Mouse (Mus musculus): ENCODE measurements around the gene Ipo11. TPM values are rescaled to one million over a fixed set of nuclear protein-coding genes. Genes with fewer than 3 reads are reported as not detected.

Gene Ipo11
- polyA plus RNA-seq, 1 experiment from 2014 or later = 41.1 TPM

- WGBS = 53% methylated on average over 3 of the region's 3 CpGs
- Histone ChIP-seq H3K9me3 (replicated peaks; ENCODE audit: control insufficient read depth, low read length, poor library complexity, severe bottlenecking) (no peaks in the 10 kb centered on the region), H3K9ac (ENCODE audit: low read depth, low read length) (no peak overlapping the region), H3K27ac (ENCODE audit: low read length) (no peak overlapping the region), H3K4me3 (ENCODE audit: low read depth, low read length) (no peak overlapping the region), H3K4me1 (ENCODE audit: control insufficient read depth, insufficient read depth, low read length) (no peaks in the 10 kb centered on the region), H3K27me3 (ENCODE audit: control insufficient read depth, insufficient read depth, low read depth, low read length) (no peaks in the 10 kb centered on the region), H3K4me2 (ENCODE audit: low read length) (no peak overlapping the region), H3K36me3 (ENCODE audit: control insufficient read depth, insufficient read depth, low read length) (0 out of 2 replicates have a peak, but pooled peaks cover 3% of the 10 kb centered on the region)
- no peak for ATAC-seq
These were observed 138.7 kb downstream of the Ipo11 start for GRCm38 (mm10) chr13:106798026-106798425.

- H3K4me1 ChIP-seq (ENCODE audit: control insufficient read depth, insufficient read depth, low read length) = no peaks in the 10 kb centered on the region
- H3K27ac ChIP-seq (ENCODE audit: low read length) = no peak overlapping the region
- 76% methylated on average over 7 of the region's 7 CpGs for WGBS
- no peak overlapping the region for H3K9ac ChIP-seq (ENCODE audit: low read depth, low read length)
- H3K4me3 ChIP-seq (ENCODE audit: low read depth, low read length) = no peak overlapping the region
- H3K27me3 ChIP-seq (ENCODE audit: control insufficient read depth, insufficient read depth, low read depth, low read length) = no peaks in the 10 kb centered on the region
- ATAC-seq = no peak
- no peak overlapping the region for H3K4me2 ChIP-seq (ENCODE audit: low read length)
- no peaks in the 10 kb centered on the region for H3K9me3 ChIP-seq (replicated peaks; ENCODE audit: control insufficient read depth, low read length, poor library complexity, severe bottlenecking)
- peaks cover 7% of the 10 kb centered on the region; the same call in 1 of the 2 replicates for H3K36me3 ChIP-seq (ENCODE audit: control insufficient read depth, insufficient read depth, low read length)
These were observed 147.9 kb downstream of the Ipo11 start for GRCm38 (mm10) chr13:106788817-106789216.

DNA sequence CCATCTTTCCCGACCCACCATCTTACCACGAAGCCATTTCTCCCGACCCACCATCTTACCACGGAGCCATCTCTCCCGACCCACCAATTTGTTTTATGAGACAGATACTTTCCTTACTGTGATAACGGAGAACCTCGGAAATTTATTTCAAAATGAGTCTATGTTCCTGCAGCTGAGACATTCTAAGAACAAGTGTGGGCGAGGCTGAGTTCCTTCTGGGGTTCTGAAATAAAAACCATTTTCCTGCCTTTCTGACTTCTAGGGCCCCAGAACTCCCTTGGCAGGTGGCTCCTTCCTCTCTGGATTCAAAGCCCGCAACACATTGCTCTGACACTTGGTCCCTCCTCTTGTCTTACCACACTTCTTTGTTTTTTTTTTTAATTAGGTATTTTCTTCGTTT lies 168.0 kb downstream of the Ipo11 start:
- Histone ChIP-seq H3K9ac (ENCODE audit: low read depth, low read length) (no peak overlapping the region), H3K9me3 (replicated peaks; ENCODE audit: control insufficient read depth, low read length, poor library complexity, severe bottlenecking) (no peaks in the 10 kb centered on the region), H3K36me3 (ENCODE audit: control insufficient read depth, insufficient read depth, low read length) (no peaks in the 10 kb centered on the region), H3K4me3 (ENCODE audit: low read depth, low read length) (no peak overlapping the region), H3K27me3 (ENCODE audit: control insufficient read depth, insufficient read depth, low read depth, low read length) (no peaks in the 10 kb centered on the region), H3K4me2 (ENCODE audit: low read length) (no peak overlapping the region), H3K27ac (ENCODE audit: low read length) (no peak overlapping the region), H3K4me1 (ENCODE audit: control insufficient read depth, insufficient read depth, low read length) (no peaks in the 10 kb centered on the region)
- WGBS = 95% methylated on average over 10 of the region's 10 CpGs
- no peak for ATAC-seq

DNA sequence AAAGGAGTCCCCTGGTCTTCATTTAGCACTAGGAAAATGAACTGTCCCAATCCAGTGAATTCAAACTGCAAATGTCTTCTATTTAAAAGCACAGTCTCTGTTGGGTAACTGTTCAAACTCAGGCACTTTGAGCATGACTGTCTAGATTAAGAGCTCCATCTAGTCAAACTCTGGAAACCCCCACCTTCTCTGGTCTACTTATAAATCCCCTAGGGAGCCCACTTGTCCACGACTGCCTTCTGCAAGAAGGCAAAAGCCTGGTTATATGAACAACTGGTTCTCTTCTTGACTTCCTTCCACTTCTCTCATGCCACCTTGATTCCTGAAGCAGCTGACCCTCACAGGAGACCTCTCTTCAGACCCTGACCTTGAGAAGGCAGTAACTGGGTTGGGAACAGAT lies 174.1 kb downstream of the Ipo11 start:
- Histone ChIP-seq H3K27me3 (ENCODE audit: control insufficient read depth, insufficient read depth, low read depth, low read length) (no peaks in the 10 kb centered on the region), H3K4me3 (ENCODE audit: low read depth, low read length) (no peak overlapping the region), H3K9me3 (replicated peaks; ENCODE audit: control insufficient read depth, low read length, poor library complexity, severe bottlenecking) (no peaks in the 10 kb centered on the region), H3K4me1 (ENCODE audit: control insufficient read depth, insufficient read depth, low read length) (no peaks in the 10 kb centered on the region), H3K27ac (ENCODE audit: low read length) (no peak overlapping the region), H3K9ac (ENCODE audit: low read depth, low read length) (no peak overlapping the region), H3K4me2 (ENCODE audit: low read length) (no peak overlapping the region), H3K36me3 (ENCODE audit: control insufficient read depth, insufficient read depth, low read length) (no peaks in the 10 kb centered on the region)
- WGBS = 48% methylated on average over 1 of the region's 1 CpGs
- no peak for ATAC-seq

- H3K27me3 ChIP-seq (ENCODE audit: control insufficient read depth, insufficient read depth, low read depth, low read length) = no peaks in the 10 kb centered on the region
- no peak overlapping the region for H3K27ac ChIP-seq (ENCODE audit: low read length)
- H3K4me1 ChIP-seq (ENCODE audit: control insufficient read depth, insufficient read depth, low read length) = no peaks in the 10 kb centered on the region
- H3K36me3 ChIP-seq (ENCODE audit: control insufficient read depth, insufficient read depth, low read length) = no peaks in the 10 kb centered on the region
- H3K9ac ChIP-seq (ENCODE audit: low read depth, low read length) = no peak overlapping the region
- whole genome bisulfite sequencing = 100% methylated on average over 1 of the region's 1 CpGs
- H3K4me3 ChIP-seq (ENCODE audit: low read depth, low read length) = no peak overlapping the region
- H3K4me2 ChIP-seq (ENCODE audit: low read length) = no peak overlapping the region
- no peak for ATAC-seq
- H3K9me3 ChIP-seq (replicated peaks; ENCODE audit: control insufficient read depth, low read length, poor library complexity, severe bottlenecking) = no peaks in the 10 kb centered on the region
These were observed 175.1 kb downstream of the Ipo11 start for GRCm38 (mm10) chr13:106761661-106762060.

- H3K27me3 ChIP-seq (ENCODE audit: control insufficient read depth, insufficient read depth, low read depth, low read length) = no peaks in the 10 kb centered on the region
- 88% methylated on average over 14 of the region's 14 CpGs for WGBS
- ATAC-seq = no peak
- H3K4me2 ChIP-seq (ENCODE audit: low read length) = no peak overlapping the region
- no peaks in the 10 kb centered on the region for H3K36me3 ChIP-seq (ENCODE audit: control insufficient read depth, insufficient read depth, low read length)
- H3K9ac ChIP-seq (ENCODE audit: low read depth, low read length) = no peak overlapping the region
- no peaks in the 10 kb centered on the region for H3K4me1 ChIP-seq (ENCODE audit: control insufficient read depth, insufficient read depth, low read length)
- H3K4me3 ChIP-seq (ENCODE audit: low read depth, low read length) = no peak overlapping the region
- no peaks in the 10 kb centered on the region for H3K9me3 ChIP-seq (replicated peaks; ENCODE audit: control insufficient read depth, low read length, poor library complexity, severe bottlenecking)
- no peak overlapping the region for H3K27ac ChIP-seq (ENCODE audit: low read length)
These were observed 176.4 kb downstream of the Ipo11 start for GRCm38 (mm10) chr13:106760232-106760875.

- Histone ChIP-seq H3K4me2 (ENCODE audit: low read length) (no peak overlapping the region), H3K9ac (ENCODE audit: low read depth, low read length) (no peak overlapping the region), H3K36me3 (ENCODE audit: control insufficient read depth, insufficient read depth, low read length) (no peaks in the 10 kb centered on the region), H3K4me3 (ENCODE audit: low read depth, low read length) (no peak overlapping the region), H3K27me3 (ENCODE audit: control insufficient read depth, insufficient read depth, low read depth, low read length) (no peaks in the 10 kb centered on the region), H3K4me1 (ENCODE audit: control insufficient read depth, insufficient read depth, low read length) (no peaks in the 10 kb centered on the region), H3K9me3 (replicated peaks; ENCODE audit: control insufficient read depth, low read length, poor library complexity, severe bottlenecking) (no peaks in the 10 kb centered on the region), H3K27ac (ENCODE audit: low read length) (no peak overlapping the region)
- ATAC-seq = no peak
- WGBS = 47% methylated on average over 5 of the region's 5 CpGs
These were observed 180.9 kb downstream of the Ipo11 start for GRCm38 (mm10) chr13:106755892-106756291.

- Histone ChIP-seq H3K27ac (ENCODE audit: low read length) (no peak overlapping the region), H3K27me3 (ENCODE audit: control insufficient read depth, insufficient read depth, low read depth, low read length) (no peaks in the 10 kb centered on the region), H3K9me3 (replicated peaks; ENCODE audit: control insufficient read depth, low read length, poor library complexity, severe bottlenecking) (no peaks in the 10 kb centered on the region), H3K4me1 (ENCODE audit: control insufficient read depth, insufficient read depth, low read length) (no peaks in the 10 kb centered on the region), H3K4me2 (ENCODE audit: low read length) (no peak overlapping the region), H3K36me3 (ENCODE audit: control insufficient read depth, insufficient read depth, low read length) (no peaks in the 10 kb centered on the region), H3K9ac (ENCODE audit: low read depth, low read length) (no peak overlapping the region), H3K4me3 (ENCODE audit: low read depth, low read length) (no peak overlapping the region)
- WGBS = 91% methylated on average over 3 of the region's 3 CpGs
- no peak for ATAC-seq
These were observed 182.5 kb downstream of the Ipo11 start for GRCm38 (mm10) chr13:106754216-106754615.

GRCm38 (mm10) chr13:106751951-106752350 lies 184.8 kb downstream of the Ipo11 start:
- H3K4me2 ChIP-seq (ENCODE audit: low read length) = no peak overlapping the region
- no peaks in the 10 kb centered on the region for H3K9me3 ChIP-seq (replicated peaks; ENCODE audit: control insufficient read depth, low read length, poor library complexity, severe bottlenecking)
- H3K27me3 ChIP-seq (ENCODE audit: control insufficient read depth, insufficient read depth, low read depth, low read length) = no peaks in the 10 kb centered on the region
- 90% methylated on average over 1 of the region's 1 CpGs for WGBS
- no peak overlapping the region for H3K4me3 ChIP-seq (ENCODE audit: low read depth, low read length)
- H3K36me3 ChIP-seq (ENCODE audit: control insufficient read depth, insufficient read depth, low read length) = no peaks in the 10 kb centered on the region
- no peak overlapping the region for H3K9ac ChIP-seq (ENCODE audit: low read depth, low read length)
- no peak for ATAC-seq
- H3K27ac ChIP-seq (ENCODE audit: low read length) = no peak overlapping the region
- no peaks in the 10 kb centered on the region for H3K4me1 ChIP-seq (ENCODE audit: control insufficient read depth, insufficient read depth, low read length)

Measured in midbrain, embryonic 16.5 days (tissue).